Mouse (Mus musculus) forebrain, embryonic 13.5 days (tissue): ENCODE results near the gene Wdr4. TPM values are rescaled to one million over a fixed set of nuclear protein-coding genes. Genes with fewer than 3 reads are reported as not detected.

Source experiments
- ATAC-seq: fragments of 200-750 bp; cut with Nextera tagmentation; 2 replicates; pipeline ENCODE4 v1.8.0; 2017
- H3K27ac ChIP-seq: fragments of 300-500 bp; sonication (generic); 2 replicates; pipeline ENCODE4 v1.5.1; 2015; ENCODE audit warnings: inconsistent platforms, mild to moderate bottlenecking, moderate library complexity
- H3K27me3 ChIP-seq: fragments of 300-500 bp; sonication (generic); 2 replicates; pipeline ENCODE4 v1.6.1; 2015; ENCODE audit warnings: mild to moderate bottlenecking, inconsistent platforms
- H3K36me3 ChIP-seq: fragments of 300-500 bp; sonication (generic); 2 replicates; pipeline ENCODE4 v1.6.1; 2015; ENCODE audit warnings: mild to moderate bottlenecking, inconsistent platforms; ENCODE audit not compliant: poor library complexity, severe bottlenecking
- H3K4me1 ChIP-seq: fragments of 300-500 bp; sonication (generic); 2 replicates; pipeline ENCODE4 v1.6.1; 2015; ENCODE audit warnings: inconsistent platforms
- H3K4me2 ChIP-seq: fragments of 300-500 bp; sonication (generic); 2 replicates; pipeline ENCODE4 v1.6.1; 2015; ENCODE audit warnings: inconsistent platforms, mild to moderate bottlenecking, moderate library complexity
- H3K4me3 ChIP-seq: fragments of 300-500 bp; sonication (generic); 2 replicates; pipeline ENCODE4 v1.5.1; 2015; ENCODE audit warnings: mild to moderate bottlenecking, inconsistent platforms
- H3K9ac ChIP-seq: fragments of 300-500 bp; sonication (generic); 2 replicates; pipeline ENCODE4 v1.6.1; 2015; ENCODE audit warnings: mild to moderate bottlenecking, inconsistent platforms
- H3K9me3 ChIP-seq: fragments of 300-500 bp; sonication (generic); replicated peaks from 2 replicates; pipeline ENCODE4 v1.6.1; 2016; ENCODE audit warnings: inconsistent platforms
- WGBS: fragments of 180-500 bp; shearing (Covaris S2); methylation state at CpG from one replicate; pipeline ENCODE4 v1.1.7; 2015; 5-methylcytosine and 5-hydroxymethylcytosine counted together
- polyA plus RNA-seq: library from polyadenylated mRNA; unstranded; fragments of >200 nt; fragmentation: Nextera tagmentation; extraction: Ambion mirVana; gene quantifications from 2 replicates; pipeline ENCODE4 v1.2.1, GENCODE M21; 2015

The Wdr4 gene
- polyA plus RNA-seq, 1 experiment from 2014 or later: 37.9 TPM

DNA sequence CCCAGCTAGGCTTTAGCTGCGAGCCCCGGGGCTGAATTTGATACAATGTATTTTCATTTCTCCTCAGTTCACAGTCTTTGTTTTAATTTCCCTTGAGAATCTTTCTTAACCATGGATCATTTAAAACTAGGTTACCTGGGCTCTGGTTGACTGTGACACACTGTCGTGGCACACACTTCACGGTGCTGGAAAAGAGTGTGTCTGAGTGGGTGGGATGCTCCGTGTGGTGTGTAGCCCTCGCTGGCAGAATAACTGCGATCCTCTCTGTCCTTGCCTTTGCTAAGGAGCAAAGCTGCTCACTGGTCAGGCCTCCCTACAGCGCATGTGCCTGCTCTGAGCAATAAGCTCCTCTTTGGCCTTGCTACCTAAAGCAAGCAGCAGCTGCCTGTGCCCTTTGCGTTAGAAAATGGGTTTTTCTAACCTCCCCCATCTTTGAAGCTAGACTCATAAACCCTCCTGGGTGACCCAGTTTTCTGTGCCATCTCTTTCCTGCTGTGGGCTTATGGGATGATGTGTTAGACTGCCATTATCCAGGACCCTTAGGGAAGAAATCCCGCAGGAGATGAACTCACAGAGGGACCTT is 33.1 kb downstream of the Wdr4 start:
- H3K4me3 ChIP-seq: no peak overlapping the region
- peak overlapping the region; percentile 25; the same call in 1 of the 2 replicates for H3K27ac ChIP-seq
- no peak for ATAC-seq
- no peaks in the 10 kb centered on the region for H3K36me3 ChIP-seq
- H3K9ac ChIP-seq: 0 out of 2 replicates have a peak overlapping the region, but pooled peaks have one; percentile 4
- H3K4me1 ChIP-seq: no peaks in the 10 kb centered on the region
- H3K9me3 ChIP-seq: no peaks in the 10 kb centered on the region
- no peak overlapping the region for H3K4me2 ChIP-seq
- WGBS: 63% methylated on average over 10 of the region's 10 CpGs
- H3K27me3 ChIP-seq: no peaks in the 10 kb centered on the region

DNA sequence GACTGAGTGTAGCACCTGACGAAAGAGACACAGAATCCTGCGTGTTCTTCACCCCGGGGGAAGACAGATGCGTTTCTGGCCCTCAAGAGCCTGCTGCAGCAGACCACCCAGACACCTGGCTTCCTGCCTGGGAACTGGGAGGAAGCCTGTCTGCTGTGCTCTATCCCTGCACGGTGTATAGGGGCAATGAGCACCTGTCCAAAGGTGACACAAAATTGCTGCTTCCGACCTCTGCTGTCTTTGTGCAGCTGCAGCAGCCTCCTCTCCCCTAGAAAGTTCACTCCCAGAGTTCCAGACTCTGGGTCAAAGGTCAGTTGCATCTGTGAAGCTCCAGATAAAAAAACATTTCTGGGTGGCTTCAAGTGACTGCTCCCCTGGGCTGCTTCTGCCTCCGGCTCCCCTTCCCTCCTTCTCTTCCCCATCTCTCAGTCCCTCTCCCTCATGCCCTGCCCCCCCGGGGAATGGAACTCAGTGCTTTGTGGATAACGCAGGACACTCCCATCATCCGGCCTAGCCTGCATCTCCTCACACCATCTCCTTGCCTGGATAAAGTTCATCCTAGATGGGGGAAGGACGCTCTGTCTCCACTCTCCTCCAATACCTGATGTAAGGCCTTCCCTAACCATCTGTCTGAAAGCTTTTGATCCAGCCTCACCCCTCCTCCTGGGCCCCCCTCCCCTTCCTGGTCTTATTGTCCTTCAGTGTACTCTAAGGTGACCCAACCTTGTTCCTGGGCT is 40.5 kb downstream of the Wdr4 start:
- H3K4me2 ChIP-seq: no peak overlapping the region
- no peak overlapping the region for H3K27ac ChIP-seq
- H3K4me1 ChIP-seq: no peaks in the 10 kb centered on the region
- H3K27me3 ChIP-seq: no peaks in the 10 kb centered on the region
- WGBS: 65% methylated on average over 11 of the region's 11 CpGs
- H3K4me3 ChIP-seq: no peak overlapping the region
- ATAC-seq: no peak
- no peak overlapping the region for H3K9ac ChIP-seq
- H3K9me3 ChIP-seq: no peaks in the 10 kb centered on the region
- H3K36me3 ChIP-seq: peaks cover 27% of the 10 kb centered on the region

DNA sequence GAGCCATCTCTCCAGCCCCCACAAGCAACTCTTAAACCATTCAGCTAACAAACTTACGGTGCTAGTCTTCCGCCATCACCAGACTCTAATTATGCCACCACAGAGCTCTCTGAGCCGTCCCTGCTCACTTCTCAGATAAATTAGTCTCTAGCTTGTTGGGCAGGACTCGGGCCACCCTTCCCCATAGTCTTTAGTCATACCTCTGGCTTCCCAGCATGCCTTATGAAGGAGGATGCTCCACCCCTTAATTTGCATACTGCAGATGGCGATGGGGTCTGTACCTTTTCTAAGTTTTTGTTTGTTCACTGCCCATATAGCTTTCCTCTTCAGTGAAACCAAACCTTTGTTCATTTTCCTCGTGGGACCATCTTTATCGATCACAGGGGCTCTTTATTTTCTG is 41.2 kb downstream of the Wdr4 start:
- H3K27me3 ChIP-seq: no peaks in the 10 kb centered on the region
- H3K4me2 ChIP-seq: no peak overlapping the region
- no peak overlapping the region for H3K9ac ChIP-seq
- H3K4me1 ChIP-seq: no peaks in the 10 kb centered on the region
- H3K27ac ChIP-seq: no peak overlapping the region
- peaks cover 33% of the 10 kb centered on the region for H3K36me3 ChIP-seq
- WGBS: 78% methylated on average over 7 of the region's 7 CpGs
- ATAC-seq: no peak
- no peak overlapping the region for H3K4me3 ChIP-seq
- H3K9me3 ChIP-seq: no peaks in the 10 kb centered on the region

DNA sequence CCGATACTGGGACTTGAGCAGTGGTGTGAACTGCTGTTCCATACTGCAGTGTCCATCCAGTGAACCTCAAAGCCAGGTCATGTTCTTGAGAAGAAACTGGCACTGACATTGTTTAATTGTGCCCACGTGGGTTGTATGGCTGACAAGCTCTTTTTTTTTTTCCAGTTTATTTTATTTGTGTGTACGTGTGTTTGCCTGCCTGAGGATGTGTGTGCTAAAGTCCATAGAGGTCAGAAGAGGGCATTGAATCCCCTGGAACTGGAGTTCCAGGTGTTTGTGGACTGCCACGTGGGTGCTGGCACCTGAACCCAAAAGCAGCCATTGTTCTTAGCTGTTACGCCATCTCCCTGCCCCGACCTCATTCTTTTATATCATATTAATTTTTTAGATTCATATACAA is 45.4 kb downstream of the Wdr4 start:
- no peak overlapping the region for H3K4me3 ChIP-seq
- peaks cover 74% of the 10 kb centered on the region for H3K36me3 ChIP-seq
- ATAC-seq: no peak
- no peak overlapping the region for H3K9ac ChIP-seq
- H3K4me2 ChIP-seq: no peak overlapping the region
- WGBS: 85% methylated on average over 6 of the region's 6 CpGs
- H3K4me1 ChIP-seq: peaks cover 10% of the 10 kb centered on the region
- H3K27me3 ChIP-seq: no peaks in the 10 kb centered on the region
- H3K27ac ChIP-seq: no peak overlapping the region
- H3K9me3 ChIP-seq: no peaks in the 10 kb centered on the region

DNA sequence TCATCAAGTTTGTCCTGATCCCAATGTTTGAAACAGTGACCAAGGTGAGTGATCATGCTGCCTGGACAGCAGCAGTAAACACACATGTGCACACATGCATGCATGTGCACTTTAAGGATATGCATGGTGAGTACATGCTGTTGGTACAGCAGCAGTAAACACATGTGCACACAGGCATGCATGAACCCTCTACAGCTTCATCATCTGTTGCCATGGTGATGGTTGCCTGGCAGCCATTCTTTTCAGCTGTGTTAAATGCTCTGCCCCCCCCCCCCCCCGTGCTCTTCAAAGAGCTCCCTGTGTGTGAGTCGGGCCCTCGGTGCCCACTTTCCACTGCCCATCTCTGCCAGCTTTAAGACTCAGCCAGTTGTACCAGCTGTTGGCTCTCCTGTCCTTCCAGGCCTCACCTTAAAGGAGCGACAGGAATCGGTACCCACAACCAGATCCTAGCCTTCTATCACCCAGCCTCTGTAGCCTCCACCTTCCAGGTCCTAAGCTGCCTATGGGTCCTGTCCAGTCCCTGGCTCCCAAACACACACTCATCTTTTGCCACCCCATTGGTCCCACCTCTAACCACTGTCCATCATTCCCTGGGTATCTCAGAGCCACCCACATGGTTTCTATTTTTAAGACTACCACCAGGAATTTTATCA is 48.9 kb downstream of the Wdr4 start:
- no peak overlapping the region for H3K27ac ChIP-seq
- H3K9me3 ChIP-seq: no peaks in the 10 kb centered on the region
- 41% methylated on average over 5 of the region's 5 CpGs for WGBS
- no peaks in the 10 kb centered on the region for H3K27me3 ChIP-seq
- peaks cover 94% of the 10 kb centered on the region for H3K36me3 ChIP-seq
- no peak overlapping the region for H3K9ac ChIP-seq
- peaks cover 10% of the 10 kb centered on the region for H3K4me1 ChIP-seq
- peak; percentile 73 for ATAC-seq
- H3K4me3 ChIP-seq: no peak overlapping the region
- no peak overlapping the region for H3K4me2 ChIP-seq

DNA sequence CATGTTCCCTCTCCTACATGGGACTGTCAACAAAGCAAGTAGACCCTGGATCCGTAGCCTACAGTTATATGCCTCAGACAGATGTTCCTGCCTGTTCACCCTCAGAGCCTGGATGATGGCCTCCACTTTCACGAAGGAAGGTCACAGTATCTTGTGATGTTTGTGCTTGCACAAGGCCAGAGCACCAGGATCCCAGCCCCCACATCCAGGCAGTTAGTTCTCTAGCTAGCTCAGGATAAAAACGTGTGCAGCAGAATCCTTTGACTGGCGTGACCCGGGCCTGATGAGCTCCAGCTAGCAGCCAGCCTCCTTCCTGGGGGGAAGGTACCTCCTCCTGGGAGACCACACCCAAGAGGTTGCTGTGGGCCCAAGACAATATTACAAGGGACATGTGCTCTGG is 51.3 kb downstream of the Wdr4 start:
- no peaks in the 10 kb centered on the region for H3K9me3 ChIP-seq
- peaks cover 10% of the 10 kb centered on the region for H3K4me1 ChIP-seq
- no peak overlapping the region for H3K27ac ChIP-seq
- no peaks in the 10 kb centered on the region for H3K27me3 ChIP-seq
- H3K9ac ChIP-seq: no peak overlapping the region
- peaks cover 92% of the 10 kb centered on the region for H3K36me3 ChIP-seq
- no peak overlapping the region for H3K4me2 ChIP-seq
- ATAC-seq: no peak
- no peak overlapping the region for H3K4me3 ChIP-seq
- WGBS: 77% methylated on average over 5 of the region's 5 CpGs

DNA sequence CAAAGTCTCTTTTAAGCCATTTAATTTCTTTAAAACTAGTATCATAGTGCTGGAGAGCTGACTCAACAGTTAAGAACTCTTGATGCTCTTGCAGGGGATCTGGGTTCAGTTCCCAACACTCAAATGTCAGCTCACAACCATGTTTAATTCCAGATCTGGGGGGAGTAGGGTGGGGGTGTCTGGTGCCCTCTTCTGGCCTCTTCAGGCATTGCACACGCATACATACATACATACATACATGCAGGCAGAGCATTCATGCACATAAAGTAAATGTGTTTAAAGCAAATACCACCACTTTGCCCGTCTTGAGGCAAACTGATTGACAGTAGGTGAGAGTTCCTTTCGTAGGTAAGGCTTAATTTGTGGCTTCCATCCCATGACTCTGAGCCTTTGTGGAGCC is 52.9 kb downstream of the Wdr4 start:
- peaks cover 93% of the 10 kb centered on the region for H3K36me3 ChIP-seq
- 92% methylated on average over 3 of the region's 3 CpGs for WGBS

DNA sequence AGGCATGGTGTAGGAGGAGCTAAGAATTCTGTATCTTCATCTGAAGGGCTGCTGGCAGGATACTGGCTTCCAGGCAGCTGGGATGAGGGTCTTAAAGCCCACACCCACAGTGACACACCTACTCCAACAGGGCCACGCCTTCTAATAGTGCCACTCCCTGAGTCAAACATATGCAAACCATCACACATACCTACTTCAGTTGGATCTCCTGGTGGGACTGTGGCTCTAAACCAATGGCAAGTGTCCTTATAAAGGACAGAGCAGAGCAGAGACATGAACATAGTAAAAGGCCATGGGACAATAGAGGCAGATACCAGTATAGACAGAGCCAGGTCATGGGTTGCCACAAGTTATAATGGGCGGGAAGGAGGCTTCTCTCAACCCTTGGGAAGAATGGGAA is 57.3 kb downstream of the Wdr4 start:
- Histone ChIP-seq H3K9me3 (no peaks in the 10 kb centered on the region), H3K4me3 (no peak overlapping the region), H3K9ac (no peak overlapping the region), H3K27ac (no peak overlapping the region), H3K4me2 (no peak overlapping the region), H3K27me3 (no peaks in the 10 kb centered on the region), H3K36me3 (peaks cover 88% of the 10 kb centered on the region), H3K4me1 (peaks cover 8% of the 10 kb centered on the region; the same call in 1 of the 2 replicates)
- ATAC-seq: no peak
- WGBS: 78% methylated on average over 2 of the region's 2 CpGs

More for the DNA sequence above, 52.9 kb downstream of the Wdr4 start:
- no peak overlapping the region for H3K9ac ChIP-seq
- no peaks in the 10 kb centered on the region for H3K27me3 ChIP-seq
- H3K4me1 ChIP-seq: peaks cover 10% of the 10 kb centered on the region
- H3K9me3 ChIP-seq: no peaks in the 10 kb centered on the region
- no peak overlapping the region for H3K4me3 ChIP-seq
- ATAC-seq: no peak
- no peak overlapping the region for H3K27ac ChIP-seq
- no peak overlapping the region for H3K4me2 ChIP-seq

DNA sequence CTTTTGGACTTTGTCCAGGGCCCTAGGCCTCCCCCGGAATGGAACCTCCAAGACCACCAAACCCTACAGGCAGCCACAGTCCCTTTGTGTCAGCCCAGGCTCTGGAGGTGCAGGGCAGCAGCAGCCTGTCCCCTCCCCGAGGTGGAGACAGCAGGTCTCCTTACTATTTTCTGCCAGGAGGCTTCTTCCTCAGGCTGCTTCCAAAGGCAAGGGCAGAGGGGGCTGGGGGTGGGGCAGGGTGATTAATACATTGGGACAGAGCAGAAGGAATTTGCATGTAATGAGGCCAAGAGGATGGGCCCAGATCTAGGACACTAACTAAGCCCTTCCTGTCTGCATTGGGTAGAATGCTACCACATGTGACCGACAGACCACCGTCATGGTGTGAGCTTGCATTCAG is 59.4 kb downstream of the Wdr4 start:
- H3K36me3 ChIP-seq: peaks cover 88% of the 10 kb centered on the region
- no peaks in the 10 kb centered on the region for H3K27me3 ChIP-seq
- no peak overlapping the region for H3K4me3 ChIP-seq
- ATAC-seq: no peak
- H3K27ac ChIP-seq: no peak overlapping the region; the same call in 1 of the 2 replicates
- H3K9ac ChIP-seq: no peak overlapping the region
- no peaks in the 10 kb centered on the region for H3K9me3 ChIP-seq
- H3K4me2 ChIP-seq: no peak overlapping the region
- peaks cover 8% of the 10 kb centered on the region for H3K4me1 ChIP-seq
- 63% methylated on average over 4 of the region's 4 CpGs for WGBS

DNA sequence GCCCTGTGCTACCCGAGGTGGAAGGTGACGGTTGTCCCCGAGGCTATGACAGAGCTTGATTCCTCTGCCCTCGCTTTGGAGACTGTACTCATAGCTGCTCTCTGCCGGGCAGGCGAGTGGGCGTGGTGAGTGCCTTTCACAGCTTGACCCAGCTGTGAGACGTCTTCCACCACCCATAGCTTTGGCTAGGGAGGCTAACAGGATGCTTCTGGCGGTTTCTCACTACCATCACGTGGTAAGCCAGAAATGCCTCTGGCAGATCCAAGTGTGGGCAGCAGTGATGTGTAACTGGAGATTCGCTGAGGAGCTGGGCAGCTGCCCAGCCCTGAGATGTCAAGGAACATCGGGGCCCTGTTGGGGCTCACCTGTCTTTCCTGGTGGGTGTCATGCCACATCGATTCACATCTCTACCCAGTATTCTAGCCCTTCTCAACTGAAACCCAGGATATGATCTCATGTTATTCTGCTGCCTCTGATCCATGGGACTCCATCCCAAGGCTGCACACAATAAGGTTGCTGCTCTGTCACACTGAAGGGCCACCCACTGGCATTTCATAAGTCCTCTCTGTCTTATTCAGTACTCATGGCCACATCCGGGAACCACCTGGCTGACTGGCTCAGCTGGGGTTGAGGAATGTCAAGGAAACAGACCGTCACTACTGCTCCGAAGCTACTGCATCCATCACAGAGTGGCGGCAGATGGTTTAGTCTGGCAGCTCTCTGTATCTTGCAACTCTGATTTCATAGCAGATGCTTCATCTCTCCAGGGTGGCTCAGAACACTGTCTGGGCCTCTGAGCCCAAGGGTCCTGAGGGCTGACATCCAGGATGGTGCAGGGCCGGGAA is 62.8 kb downstream of the Wdr4 start:
- Histone ChIP-seq H3K4me1 (peaks cover 8% of the 10 kb centered on the region), H3K9me3 (no peaks in the 10 kb centered on the region), H3K36me3 (peaks cover 82% of the 10 kb centered on the region), H3K4me3 (no peak overlapping the region), H3K27ac (peak overlapping the region; percentile 51; the same call in 1 of the 2 replicates), H3K4me2 (no peak overlapping the region), H3K9ac (no peak overlapping the region), H3K27me3 (no peaks in the 10 kb centered on the region)
- ATAC-seq: peak; percentile 50; the same call in 1 of the 2 replicates
- WGBS: 82% methylated on average over 18 of the region's 18 CpGs

DNA sequence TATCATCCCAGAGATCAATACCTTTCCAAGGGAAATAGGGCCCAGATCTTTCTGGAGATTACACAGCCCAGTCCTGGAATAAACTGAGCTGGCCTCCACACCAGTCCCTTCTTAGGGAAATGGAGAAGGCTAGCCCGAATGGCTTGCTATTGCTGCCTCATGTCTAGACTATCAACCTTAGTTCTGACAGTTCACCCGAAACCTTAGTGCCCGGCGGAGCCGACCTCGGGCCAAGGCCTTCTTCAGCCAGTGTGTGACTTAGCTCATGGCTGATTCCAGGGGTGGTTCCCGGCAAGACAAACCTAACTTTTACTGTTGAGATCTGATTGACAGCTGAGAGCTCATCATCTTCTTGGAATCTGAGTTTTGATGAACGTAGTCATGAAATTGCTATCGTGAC is 65.7 kb downstream of the Wdr4 start:
- Histone ChIP-seq H3K4me1 (peaks cover 15% of the 10 kb centered on the region), H3K4me2 (no peak overlapping the region), H3K27me3 (no peaks in the 10 kb centered on the region), H3K9ac (no peak overlapping the region), H3K36me3 (peaks cover 56% of the 10 kb centered on the region), H3K27ac (no peak overlapping the region), H3K9me3 (no peaks in the 10 kb centered on the region), H3K4me3 (no peak overlapping the region)
- no peak for ATAC-seq
- 93% methylated on average over 9 of the region's 9 CpGs for WGBS

DNA sequence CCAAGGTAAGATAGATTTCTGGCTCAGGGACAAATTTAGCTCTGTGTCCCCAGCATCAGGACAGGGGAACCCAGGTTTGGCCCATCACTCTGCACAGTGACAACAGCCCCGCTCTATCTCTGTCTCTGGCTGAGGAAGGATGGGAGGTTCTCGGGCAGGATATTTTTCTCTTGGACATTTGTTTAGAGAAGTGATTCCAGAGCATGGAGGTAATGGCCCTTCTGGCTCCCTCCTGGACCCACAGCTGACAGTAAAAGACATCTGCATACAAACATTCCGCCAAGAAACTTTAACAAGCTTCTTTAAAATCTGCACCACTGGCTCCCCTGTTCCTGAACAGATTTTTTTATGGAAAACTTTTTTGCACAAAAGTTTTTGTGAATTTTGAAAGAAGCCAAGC is 66.3 kb downstream of the Wdr4 start:
- Histone ChIP-seq H3K36me3 (peaks cover 50% of the 10 kb centered on the region), H3K9ac (no peak overlapping the region), H3K4me2 (no peak overlapping the region), H3K27me3 (no peaks in the 10 kb centered on the region), H3K4me3 (no peak overlapping the region), H3K9me3 (no peaks in the 10 kb centered on the region), H3K27ac (no peak overlapping the region), H3K4me1 (peaks cover 15% of the 10 kb centered on the region)
- WGBS: 89% methylated on average over 3 of the region's 3 CpGs
- ATAC-seq: no peak
